Mouse (Mus musculus) stomach, embryonic 14.5 days (tissue): Measurements from ENCODE around the gene Tdrd12. TPM values are rescaled to one million over a fixed set of nuclear protein-coding genes. Genes with fewer than 3 reads are reported as not detected.

Experiments used
- ATAC-seq: fragments of 200-750 bp; cut with Nextera tagmentation; 2 replicates; pipeline ENCODE4 v1.8.0; 2017; ENCODE audit warnings: low read depth, moderate TSS enrichment; ENCODE audit not compliant: insufficient number of reproducible peaks, insufficient read depth, low FRiP score
- H3K27ac ChIP-seq: fragments of 300-500 bp; sonication (generic); 2 replicates; pipeline ENCODE4 v1.5.1; 2014; ENCODE audit warnings: mild to moderate bottlenecking, low read length, moderate library complexity, mixed read lengths
- H3K27me3 ChIP-seq: fragments of 300-500 bp; sonication (generic); 2 replicates; pipeline ENCODE4 v1.6.1; 2014; ENCODE audit warnings: low read length, control low read depth, mixed read lengths; ENCODE audit not compliant: control insufficient read depth, insufficient read depth
- H3K36me3 ChIP-seq: fragments of 300-500 bp; sonication (generic); 2 replicates; pipeline ENCODE4 v1.6.1; 2014; ENCODE audit warnings: mild to moderate bottlenecking, control low read depth, low read length, moderate library complexity, mixed read lengths; ENCODE audit not compliant: control insufficient read depth, insufficient read depth
- H3K4me1 ChIP-seq: fragments of 300-500 bp; sonication (generic); 2 replicates; pipeline ENCODE4 v1.6.1; 2014; ENCODE audit warnings: low read length, control low read depth, mixed read lengths; ENCODE audit not compliant: control insufficient read depth, insufficient read depth
- H3K4me2 ChIP-seq: fragments of 300-500 bp; sonication (generic); replicated peaks from 2 replicates; pipeline ENCODE4 v1.6.1; 2014; ENCODE audit warnings: low read depth, low read length, control low read depth
- H3K4me3 ChIP-seq: fragments of 300-500 bp; sonication (generic); 2 replicates; pipeline ENCODE4 v1.5.1; 2014; ENCODE audit warnings: low read depth, low read length, control low read depth
- H3K9ac ChIP-seq: fragments of 300-500 bp; sonication (generic); replicated peaks from 2 replicates; pipeline ENCODE4 v1.6.1; 2014; ENCODE audit warnings: low read depth, mild to moderate bottlenecking, control low read depth, low read length, moderate library complexity, mixed read lengths
- H3K9me3 ChIP-seq: fragments of 300-500 bp; sonication (generic); 2 replicates; pipeline ENCODE4 v1.6.1; 2016; ENCODE audit warnings: low read depth, low read length, control low read depth; ENCODE audit not compliant: control insufficient read depth
- WGBS: fragments of 180-500 bp; shearing (Covaris S2); extraction: QIAGEN DNeasy Blood & Tissue Kit; methylation state at CpG from one replicate; pipeline ENCODE4 v1.1.7; 2014; 5-methylcytosine and 5-hydroxymethylcytosine counted together
- polyA plus RNA-seq: library from polyadenylated mRNA; unstranded; fragments of >200 nt; fragmentation: Nextera tagmentation; extraction: Ambion mirVana; gene quantifications from 2 replicates; pipeline ENCODE4 v1.2.1, GENCODE M21; 2014

Tdrd12 gene
- polyA plus RNA-seq, 1 experiment from 2014 or later = not detected

DNA sequence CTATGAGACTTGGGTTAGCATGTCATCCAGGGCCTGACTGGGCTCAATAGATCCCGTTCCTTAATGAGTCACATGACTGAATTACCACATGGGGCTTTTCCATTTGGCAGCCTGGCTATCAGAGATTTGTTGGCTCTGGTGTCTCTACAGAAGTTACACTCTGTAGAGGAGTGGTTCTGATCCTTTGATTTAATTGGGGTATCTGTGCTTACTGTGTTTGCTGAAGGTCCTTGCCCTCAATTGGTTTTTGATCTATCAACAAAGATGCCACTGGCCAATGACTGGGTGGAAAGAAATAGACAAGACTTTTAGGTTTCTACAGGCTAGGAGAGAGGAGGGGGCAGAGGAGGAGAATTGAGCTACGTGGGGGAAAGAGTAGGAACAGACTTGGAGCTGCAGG is 21.1 kb upstream of the Tdrd12 start:
- Histone ChIP-seq H3K27ac (no peak overlapping the region), H3K36me3 (no peaks in the 10 kb centered on the region), H3K4me2 (no peak overlapping the region), H3K9ac (no peak overlapping the region), H3K27me3 (no peaks in the 10 kb centered on the region), H3K4me1 (peaks cover 3% of the 10 kb centered on the region; the same call in 1 of the 2 replicates), H3K9me3 (no peaks in the 10 kb centered on the region), H3K4me3 (no peak overlapping the region)
- 39% methylated on average over 2 of the region's 2 CpGs for WGBS
- ATAC-seq = no peak

DNA sequence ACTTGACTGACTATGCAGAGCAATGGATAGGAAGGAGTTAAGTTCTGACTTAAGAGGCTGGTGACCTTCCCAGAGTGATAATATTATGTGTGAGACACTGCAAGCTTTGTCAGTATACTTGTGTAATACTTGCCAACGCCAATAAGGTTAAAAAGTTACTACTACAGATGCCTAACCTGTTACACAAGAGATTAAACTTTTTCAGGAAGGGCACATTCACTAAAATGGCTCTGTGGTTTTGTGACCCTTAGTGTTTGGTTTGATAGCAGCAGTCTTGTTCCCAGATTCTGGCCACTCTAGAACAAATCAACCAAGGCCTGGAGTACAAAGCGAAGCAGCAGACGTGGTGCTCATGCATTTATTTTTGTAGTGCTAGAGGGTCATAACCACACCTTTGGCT is 20.0 kb upstream of the Tdrd12 start:
- Histone ChIP-seq H3K27ac (no peak overlapping the region), H3K27me3 (no peaks in the 10 kb centered on the region), H3K4me1 (peaks cover 3% of the 10 kb centered on the region; the same call in 1 of the 2 replicates), H3K36me3 (no peaks in the 10 kb centered on the region), H3K9ac (no peak overlapping the region), H3K4me3 (no peak overlapping the region), H3K4me2 (no peak overlapping the region), H3K9me3 (no peaks in the 10 kb centered on the region)
- no peak for ATAC-seq
- WGBS = 71% methylated on average over 3 of the region's 3 CpGs

DNA sequence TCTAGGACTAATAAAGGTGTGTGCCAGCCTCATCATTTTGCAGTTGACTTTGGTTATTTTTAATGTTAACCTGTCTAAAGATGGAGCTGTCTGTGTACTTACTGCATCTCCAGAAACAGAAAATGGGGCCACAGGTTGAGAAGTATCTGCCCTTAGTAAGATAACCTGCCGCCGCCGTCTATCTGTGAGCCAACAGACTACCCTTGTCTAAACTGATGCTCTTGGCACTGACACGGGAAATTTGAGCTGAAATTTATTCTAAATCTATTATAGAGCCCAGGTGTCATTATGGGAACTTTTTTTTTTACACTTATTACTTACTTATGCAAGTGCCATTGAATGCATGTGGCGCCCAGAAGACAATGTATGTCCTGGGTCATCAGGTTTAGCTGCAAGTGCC is 19.4 kb upstream of the Tdrd12 start:
- peaks cover 3% of the 10 kb centered on the region; the same call in 1 of the 2 replicates for H3K4me1 ChIP-seq
- H3K9ac ChIP-seq = no peak overlapping the region
- WGBS = 84% methylated on average over 5 of the region's 5 CpGs
- no peak for ATAC-seq
- no peak overlapping the region for H3K27ac ChIP-seq
- H3K27me3 ChIP-seq = no peaks in the 10 kb centered on the region
- no peak overlapping the region for H3K4me3 ChIP-seq
- H3K9me3 ChIP-seq = no peaks in the 10 kb centered on the region
- no peak overlapping the region for H3K4me2 ChIP-seq
- no peaks in the 10 kb centered on the region for H3K36me3 ChIP-seq

DNA sequence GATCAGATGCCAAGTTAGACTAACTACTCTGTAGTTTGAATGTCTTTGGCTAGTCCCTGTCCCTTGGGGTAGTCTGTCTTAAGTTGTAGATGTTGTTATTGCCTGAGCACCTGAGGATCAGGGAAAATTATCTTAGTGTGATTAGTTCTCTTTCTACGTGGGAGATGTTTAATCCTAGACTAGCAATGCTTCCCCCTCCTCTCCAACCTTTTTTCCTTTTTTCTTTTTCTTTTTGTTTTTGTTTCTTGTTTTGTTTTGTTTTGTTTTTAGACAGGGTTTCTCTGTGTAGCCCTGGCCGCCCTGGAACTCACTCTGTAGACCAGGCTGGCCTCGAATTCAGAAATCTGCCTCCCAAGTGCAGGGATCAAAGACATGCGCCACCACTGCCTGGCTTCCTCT is 18.7 kb upstream of the Tdrd12 start, which contains the start of gene Nudt19:
Gene Nudt19, minus strand, starts transcription at position 100 of the 399 bp plus-strand sequence.
- 58% methylated on average over 4 of the region's 4 CpGs for WGBS

DNA sequence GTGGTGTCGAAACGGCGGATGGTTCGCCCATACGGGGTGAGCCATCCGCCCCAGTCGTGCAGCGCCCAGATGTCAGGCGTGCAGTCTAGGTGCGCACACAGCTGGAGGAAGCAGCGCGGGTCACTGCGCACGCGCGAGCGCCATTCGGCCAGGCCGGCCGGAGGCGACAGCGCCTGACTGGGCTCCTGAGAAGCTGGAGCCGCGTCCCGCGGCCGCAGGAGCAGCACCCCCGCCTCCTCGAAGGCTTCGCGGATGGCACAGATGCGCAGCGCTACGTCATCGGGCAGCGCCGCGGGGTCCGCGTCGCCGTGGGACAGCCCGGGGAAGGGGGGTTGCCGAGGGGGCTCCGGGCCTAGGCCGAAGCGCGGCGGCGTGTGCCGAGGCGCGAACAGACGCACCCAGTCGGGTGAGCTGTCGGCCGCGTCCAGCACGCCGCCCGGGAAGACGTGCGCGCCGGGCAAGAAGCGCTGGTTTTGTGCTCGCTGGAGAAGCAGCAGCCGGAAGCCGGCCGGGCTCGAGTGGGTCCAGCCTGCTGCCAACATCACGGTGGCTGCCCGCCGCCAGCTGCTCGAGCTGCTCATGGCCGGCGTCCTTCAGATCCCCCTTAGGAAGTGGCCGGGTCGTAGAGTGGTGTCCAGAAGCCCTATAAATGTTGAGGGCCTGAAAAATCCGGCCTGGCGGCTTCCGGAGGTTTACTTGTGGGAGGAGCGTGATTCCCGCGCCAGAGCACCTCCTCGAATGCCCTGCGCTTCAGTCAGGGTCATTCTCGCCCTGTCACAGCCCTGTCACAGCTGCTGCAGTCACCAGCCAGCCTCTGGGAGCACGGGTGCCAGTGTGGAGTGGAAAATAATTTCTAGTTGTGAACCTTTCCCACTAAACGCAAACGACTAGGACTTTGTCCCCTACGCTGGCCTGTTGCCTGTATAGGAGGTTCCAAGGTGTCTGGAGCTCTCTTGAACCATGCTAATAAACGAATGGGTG is 18.0 kb upstream of the Tdrd12 start:
- H3K36me3 ChIP-seq = peaks cover 3% of the 10 kb centered on the region
- H3K9me3 ChIP-seq = no peaks in the 10 kb centered on the region
- peaks cover 3% of the 10 kb centered on the region; the same call in 1 of the 2 replicates for H3K4me1 ChIP-seq
- peak overlapping the region; percentile 95 for H3K4me2 ChIP-seq
- 1% methylated on average over 88 of the region's 93 CpGs for WGBS
- H3K27me3 ChIP-seq = no peaks in the 10 kb centered on the region
- peak; percentile 93 for ATAC-seq
- peak overlapping the region; percentile 72 for H3K4me3 ChIP-seq
- peak overlapping the region; percentile 98 for H3K27ac ChIP-seq
- H3K9ac ChIP-seq = peak overlapping the region; percentile 88

More for the DNA sequence above, 18.7 kb upstream of the Tdrd12 start, which contains the start of gene Nudt19:
- H3K4me2 ChIP-seq = peak within 1 kb of the TSS; percentile 95
- H3K4me1 ChIP-seq = peaks cover 3% of the 10 kb centered on the region; the same call in 1 of the 2 replicates
- H3K36me3 ChIP-seq = no peaks in the 10 kb centered on the region
- peak within 1 kb of the TSS; percentile 98 for H3K27ac ChIP-seq
- H3K9ac ChIP-seq = peak within 1 kb of the TSS; percentile 88
- peak within 1 kb of the TSS; percentile 72 for H3K4me3 ChIP-seq
- no peaks in the 10 kb centered on the region for H3K9me3 ChIP-seq
- no peak for ATAC-seq
- no peaks in the 10 kb centered on the region for H3K27me3 ChIP-seq

DNA sequence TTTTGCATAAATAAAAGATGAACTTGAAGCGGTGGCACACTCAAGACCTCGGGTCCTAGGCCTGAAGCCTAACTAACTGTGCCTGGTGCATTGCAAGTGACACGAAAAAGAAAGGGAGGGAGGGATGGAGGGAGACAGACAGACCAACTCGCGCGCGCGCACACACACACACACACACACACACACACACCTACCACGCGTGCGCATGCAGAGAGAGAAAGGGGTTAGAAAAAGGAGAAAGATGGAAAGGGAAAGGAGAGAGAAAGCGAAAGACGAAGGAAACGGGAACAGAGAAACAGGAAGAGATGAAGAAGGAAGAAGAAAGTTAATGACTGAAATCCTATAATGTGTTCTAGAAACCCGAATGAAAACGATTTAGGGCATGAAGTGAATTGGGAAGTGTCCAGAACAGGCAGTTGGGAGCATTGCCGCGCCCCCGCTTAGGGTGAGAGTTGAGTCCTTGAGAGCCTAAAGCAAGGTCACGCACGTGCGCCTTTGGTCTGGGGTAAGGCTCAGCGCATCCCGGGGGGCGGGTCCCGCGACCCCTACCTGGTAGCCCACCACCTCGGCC is 17.1 kb upstream of the Tdrd12 start:
- Histone ChIP-seq H3K4me1 (peaks cover 3% of the 10 kb centered on the region; the same call in 1 of the 2 replicates), H3K27me3 (no peaks in the 10 kb centered on the region), H3K9me3 (no peaks in the 10 kb centered on the region), H3K9ac (peak overlapping the region; percentile 88), H3K4me2 (peak overlapping the region; percentile 95), H3K4me3 (peak overlapping the region; percentile 72), H3K36me3 (peaks cover 6% of the 10 kb centered on the region), H3K27ac (peak overlapping the region; percentile 98)
- WGBS = 4% methylated on average over 28 of the region's 28 CpGs
- peak; percentile 21; the same call in 1 of the 2 replicates for ATAC-seq

DNA sequence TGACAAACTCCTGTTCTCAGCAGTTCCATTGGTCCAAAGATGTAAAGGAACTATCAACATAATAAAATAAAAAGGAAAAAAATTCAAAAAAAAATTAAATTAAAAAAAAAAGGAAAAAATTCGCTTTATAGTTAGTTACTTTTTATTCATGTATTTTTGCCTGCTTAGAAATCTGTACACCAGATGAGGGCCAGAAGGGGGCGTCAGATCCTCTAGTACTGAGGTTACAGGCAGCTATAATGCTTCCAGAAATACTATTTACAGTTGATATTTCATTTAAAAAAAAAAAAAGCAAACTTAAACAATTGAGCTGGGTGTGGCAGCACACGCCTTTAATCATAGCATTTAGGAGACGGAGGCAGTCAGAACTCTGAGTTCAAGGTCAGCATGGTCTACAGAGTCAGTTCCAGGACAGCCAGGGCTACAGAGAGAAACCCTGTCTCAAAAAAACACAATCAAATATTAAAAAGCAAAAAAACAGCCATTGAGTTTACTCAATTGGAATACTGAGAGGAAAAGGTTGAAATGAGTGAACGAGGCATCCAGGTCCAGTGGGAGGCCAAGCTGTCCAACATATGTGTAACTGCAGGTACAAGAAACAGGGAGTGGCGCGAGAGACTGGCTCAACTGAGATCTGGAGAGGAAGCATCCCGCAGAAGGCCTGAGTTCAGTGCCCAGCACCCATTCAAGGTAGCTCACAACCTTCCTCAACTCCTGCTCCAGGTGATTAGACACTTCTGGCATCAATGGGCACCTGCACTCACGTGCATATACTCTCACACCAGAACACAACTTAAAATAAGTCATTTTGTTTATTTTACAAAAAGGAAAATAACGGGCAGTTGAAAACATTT is 16.4 kb upstream of the Tdrd12 start:
- H3K9me3 ChIP-seq = no peaks in the 10 kb centered on the region
- H3K27me3 ChIP-seq = no peaks in the 10 kb centered on the region
- peak overlapping the region; percentile 95 for H3K4me2 ChIP-seq
- H3K27ac ChIP-seq = no peak overlapping the region
- H3K9ac ChIP-seq = no peak overlapping the region
- ATAC-seq = no peak
- peaks cover 10% of the 10 kb centered on the region for H3K36me3 ChIP-seq
- H3K4me1 ChIP-seq = peaks cover 3% of the 10 kb centered on the region; the same call in 1 of the 2 replicates
- peak overlapping the region; percentile 72 for H3K4me3 ChIP-seq
- 58% methylated on average over 10 of the region's 10 CpGs for WGBS

DNA sequence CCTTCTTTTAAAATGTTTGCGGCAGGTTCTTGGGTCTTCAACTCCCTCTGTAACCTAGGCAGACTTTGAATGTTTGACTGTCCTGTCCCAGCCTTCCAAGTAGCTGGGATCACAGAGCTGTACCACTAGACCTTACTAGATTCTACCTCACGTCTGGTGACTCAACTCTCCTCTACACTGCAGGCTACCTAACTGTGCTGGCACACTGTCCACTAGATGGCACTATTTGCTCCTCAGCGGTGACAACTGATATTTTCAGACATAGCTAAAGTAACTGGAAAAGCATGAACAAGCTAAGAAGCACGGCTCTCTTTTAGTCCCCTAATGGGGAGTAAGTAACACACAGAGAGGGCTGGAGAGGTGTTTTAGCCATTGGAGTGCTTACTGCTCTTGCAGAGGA is 8.3 kb upstream of the Tdrd12 start:
- Histone ChIP-seq H3K36me3 (peaks cover 23% of the 10 kb centered on the region), H3K4me1 (no peaks in the 10 kb centered on the region), H3K9ac (no peak overlapping the region), H3K4me2 (no peak overlapping the region), H3K27ac (no peak overlapping the region), H3K27me3 (no peaks in the 10 kb centered on the region), H3K4me3 (no peak overlapping the region), H3K9me3 (no peaks in the 10 kb centered on the region)
- 34% methylated on average over 4 of the region's 4 CpGs for WGBS
- no peak for ATAC-seq
